Mouse (Mus musculus) liver, postnatal 0 days (tissue): ENCODE data around the gene Il23a. TPM values are rescaled to one million over a fixed set of nuclear protein-coding genes. Genes with fewer than 3 reads are reported as not detected.
"Not testable (repeated sequence)": the region's sequence is repeated elsewhere in the genome, so short reads cannot be mapped to it uniquely, and the experiment has no call there.

Experiments
- ATAC-seq: fragments of 200-750 bp; cut with Nextera tagmentation; 2 replicates; pipeline ENCODE4 v1.8.0; 2017; ENCODE audit warnings: mild to moderate bottlenecking, moderate library complexity
- DNase-seq: peaks from one replicate; pipeline ENCODE4 v3.0.0-alpha.2; 2016
- H3K27ac ChIP-seq: fragments of 300-500 bp; sonication (generic); 2 replicates; pipeline ENCODE4 v1.5.1; 2014; ENCODE audit warnings: antibody characterized with exemption, moderate library complexity, mild to moderate bottlenecking, low read depth
- H3K27me3 ChIP-seq: fragments of 300-500 bp; sonication (generic); 2 replicates; pipeline ENCODE4 v1.6.1; 2014; ENCODE audit warnings: low read length, control low read depth, mixed read lengths; ENCODE audit not compliant: insufficient read depth
- H3K36me3 ChIP-seq: fragments of 300-500 bp; sonication (generic); replicated peaks from 2 replicates; pipeline ENCODE4 v1.6.1; 2014; ENCODE audit warnings: mild to moderate bottlenecking, control low read depth, low read length, moderate library complexity, mixed read lengths; ENCODE audit not compliant: insufficient read depth
- H3K4me1 ChIP-seq: fragments of 300-500 bp; sonication (generic); 2 replicates; pipeline ENCODE4 v1.6.1; 2014; ENCODE audit warnings: antibody characterized with exemption, mild to moderate bottlenecking, control low read depth; ENCODE audit not compliant: insufficient read depth
- H3K4me2 ChIP-seq: fragments of 300-500 bp; sonication (generic); 2 replicates; pipeline ENCODE4 v1.6.1; 2014; ENCODE audit warnings: low read depth, mild to moderate bottlenecking, low read length, moderate library complexity, mixed read lengths
- H3K4me3 ChIP-seq: fragments of 300-500 bp; sonication (generic); 2 replicates; pipeline ENCODE4 v1.5.1; 2014; ENCODE audit warnings: low read depth, low read length
- H3K9ac ChIP-seq: fragments of 300-500 bp; sonication (generic); replicated peaks from 2 replicates; pipeline ENCODE4 v1.6.1; 2014; ENCODE audit warnings: mild to moderate bottlenecking, moderate library complexity
- H3K9me3 ChIP-seq: fragments of 300-500 bp; sonication (generic); 2 replicates; pipeline ENCODE4 v1.6.1; 2016; ENCODE audit warnings: mild to moderate bottlenecking, control low read depth, low read length, mixed read lengths
- CTCF ChIP-seq: sonication (generic); IDR thresholded peaks from 2 replicates; pipeline ENCODE4 v1.5.1; 2016; ENCODE audit warnings: antibody characterized with exemption, low read depth
- EP300 ChIP-seq: IDR thresholded peaks from 2 replicates; pipeline ENCODE4 v1.6.1; 2016; ENCODE audit warnings: antibody characterized with exemption, low read depth, mild to moderate bottlenecking
- WGBS: fragments of 180-500 bp; shearing (Covaris S2); extraction: QIAGEN DNeasy Blood & Tissue Kit; methylation state at CpG from one replicate; pipeline ENCODE4 v1.1.7; 2014; ENCODE audit not compliant: insufficient replicate concordance; 5-methylcytosine and 5-hydroxymethylcytosine counted together
- polyA plus RNA-seq: library from polyadenylated mRNA; unstranded; fragments of >200 nt; fragmentation: Nextera tagmentation; extraction: Ambion mirVana; gene quantifications from 2 replicates; pipeline ENCODE4 v1.2.1, GENCODE M21; 2015

Gene Il23a
- polyA plus RNA-seq, 1 experiment from 2014 or later, result not detected

DNA sequence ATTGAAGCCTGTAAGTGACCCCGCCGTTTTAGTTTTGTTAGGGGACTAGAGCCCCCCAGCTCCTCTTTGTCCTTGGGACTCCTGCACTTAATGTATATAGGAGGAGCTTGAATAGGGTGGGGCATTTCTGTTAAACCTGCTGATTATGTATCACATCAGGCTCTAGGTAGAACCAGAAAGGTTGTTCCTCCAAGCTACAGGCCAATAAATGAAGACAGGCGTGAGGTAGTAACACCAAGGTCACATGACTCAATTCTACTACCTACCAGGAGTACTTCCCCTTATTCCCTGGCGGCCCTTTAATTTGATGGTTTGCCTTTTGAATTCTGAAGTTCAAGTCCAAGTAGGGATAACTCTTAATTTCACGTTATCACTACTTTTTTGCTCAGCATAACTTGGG is 39.9 kb upstream of the Il23a start:
- Histone ChIP-seq H3K9ac (peak overlapping the region; percentile 86), H3K4me2 (peak overlapping the region; percentile 97), H3K4me1 (peaks cover 49% of the 10 kb centered on the region), H3K27ac (peak overlapping the region; percentile 98), H3K36me3 (peaks cover 3% of the 10 kb centered on the region; the same call in 1 of the 2 replicates), H3K9me3 (no peaks in the 10 kb centered on the region), H3K4me3 (peak overlapping the region; percentile 88), H3K27me3 (no peaks in the 10 kb centered on the region)
- no peak for TF ChIP-seq CTCF
- TF ChIP-seq EP300, result no peak
- DNase-seq (no peak), ATAC-seq (no peak)
- WGBS, result 10% methylated on average over 5 of the region's 5 CpGs

DNA sequence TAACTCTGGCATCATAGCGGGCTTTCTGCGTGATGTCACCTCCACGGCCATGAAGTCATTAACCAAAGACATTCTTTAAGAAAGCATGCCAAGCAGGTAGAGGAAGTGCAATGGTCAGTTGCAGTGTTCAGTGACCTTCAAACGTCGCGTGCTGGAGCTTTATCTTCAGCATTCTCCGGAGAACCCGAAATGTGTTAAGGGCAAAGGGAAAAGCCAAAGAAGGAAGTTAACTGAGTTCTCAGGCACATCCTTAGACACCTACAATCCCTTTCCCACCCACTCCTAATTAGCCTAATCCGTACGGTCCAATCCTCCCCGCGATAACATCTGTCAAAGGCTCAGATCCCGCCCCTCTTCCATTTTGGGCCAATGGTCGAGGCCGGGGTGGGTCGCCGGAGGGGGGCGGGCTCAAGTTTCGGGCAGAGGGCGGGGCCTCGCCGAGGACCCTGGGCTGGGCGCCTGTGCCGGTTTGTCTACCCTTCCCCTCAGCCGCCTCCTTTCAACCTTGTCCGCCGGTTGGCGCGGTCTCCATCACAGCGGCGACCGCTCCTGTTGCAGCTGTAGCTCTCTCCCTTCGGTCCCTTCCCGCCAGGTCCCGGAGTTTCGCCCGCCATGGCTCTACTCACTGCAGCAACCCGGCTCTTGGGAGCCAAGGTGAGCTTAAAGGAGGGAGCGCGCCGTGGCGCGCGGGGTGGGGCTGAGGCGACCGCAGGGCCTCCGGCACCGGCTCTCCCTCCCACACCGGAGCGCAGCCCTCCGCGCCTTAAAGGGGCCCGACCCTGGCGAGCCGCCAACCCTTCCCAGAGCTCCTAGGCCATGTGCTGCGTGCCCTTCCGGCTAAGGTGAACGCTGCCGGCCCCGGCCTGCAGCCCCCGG is 39.0 kb upstream of the Il23a start, which contains the start of gene Cs:
Gene Cs (plus strand): TSS at position 429 of the 876 bp plus-strand sequence.
- peak within 1 kb of the TSS; percentile 97 for H3K4me2 ChIP-seq
- H3K27ac ChIP-seq, result peak within 1 kb of the TSS; percentile 98
- peak within 1 kb of the TSS; percentile 86 for H3K9ac ChIP-seq
- H3K27me3 ChIP-seq, result no peaks in the 10 kb centered on the region
- DNase-seq, result peak; percentile 96
- ATAC-seq, result peak; percentile 91
- peak within 1 kb of the TSS; percentile 88 for H3K4me3 ChIP-seq
- peaks cover 43% of the 10 kb centered on the region for H3K4me1 ChIP-seq
- peaks cover 3% of the 10 kb centered on the region; the same call in 1 of the 2 replicates for H3K36me3 ChIP-seq
- TF ChIP-seq CTCF, result no peak
- TF ChIP-seq EP300, result peak; percentile 50; the same call in 1 of the 2 replicates
- under 1% methylated on average over 60 of the region's 61 CpGs for WGBS
- no peaks in the 10 kb centered on the region for H3K9me3 ChIP-seq

DNA sequence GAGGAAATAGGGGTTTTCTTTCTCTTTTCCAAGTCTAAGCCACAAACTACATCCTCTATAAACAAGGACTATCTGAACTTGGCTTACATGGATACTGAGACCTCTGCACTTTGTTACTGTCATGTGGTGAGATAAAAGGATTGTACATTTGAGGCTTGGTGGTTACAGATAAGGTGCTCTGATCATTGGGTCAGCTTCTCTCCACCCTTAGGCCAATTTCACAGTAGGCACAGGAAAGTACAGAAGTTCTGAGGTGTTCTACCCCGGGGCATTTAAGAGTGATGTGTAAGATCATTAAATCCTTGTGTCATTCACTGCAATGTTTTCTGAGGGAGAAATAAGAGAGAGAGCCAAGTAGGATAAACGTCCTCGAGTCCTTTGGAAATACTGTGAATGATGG is 38.0 kb upstream of the Il23a start:
- Histone ChIP-seq H3K27ac (peak overlapping the region; percentile 98), H3K27me3 (no peaks in the 10 kb centered on the region), H3K9ac (peak overlapping the region; percentile 86), H3K36me3 (no peaks in the 10 kb centered on the region), H3K4me2 (peak overlapping the region; percentile 97), H3K4me3 (peak overlapping the region; percentile 88), H3K9me3 (no peaks in the 10 kb centered on the region), H3K4me1 (peaks cover 43% of the 10 kb centered on the region)
- 34% methylated on average over 3 of the region's 3 CpGs for WGBS
- peak; percentile 85 for TF ChIP-seq EP300
- no peak for TF ChIP-seq CTCF
- DNase-seq, result no peak
- peak; percentile 7; the same call in 1 of the 2 replicates for ATAC-seq

DNA sequence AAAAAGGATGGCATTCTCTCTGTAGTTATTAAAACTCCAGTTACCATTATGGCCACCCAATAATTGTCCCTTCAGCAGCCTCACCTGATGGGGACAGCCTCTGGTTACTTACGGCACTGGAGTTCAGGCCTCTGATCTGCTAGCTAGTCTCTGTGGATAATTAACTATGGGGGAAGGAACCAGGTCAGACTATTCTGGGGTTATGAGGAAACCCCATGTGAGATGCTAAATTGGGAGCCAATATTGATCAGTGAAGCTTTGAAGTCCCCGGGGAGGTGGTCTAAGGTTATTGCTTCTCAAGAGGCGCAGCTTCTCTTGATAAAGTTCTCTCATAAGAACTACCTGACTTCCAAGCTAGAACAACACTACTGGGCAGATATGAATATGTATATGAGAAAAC is 37.6 kb upstream of the Il23a start:
- TF ChIP-seq CTCF (no peak), EP300 (no peak)
- Histone ChIP-seq H3K4me2 (peak overlapping the region; percentile 97), H3K4me1 (peaks cover 44% of the 10 kb centered on the region), H3K9ac (peak overlapping the region; percentile 86; the same call in 1 of the 2 replicates), H3K27ac (peak overlapping the region; percentile 98), H3K27me3 (no peaks in the 10 kb centered on the region), H3K4me3 (no peak overlapping the region), H3K9me3 (no peaks in the 10 kb centered on the region), H3K36me3 (no peaks in the 10 kb centered on the region)
- DNase-seq (peak; percentile 21), ATAC-seq (peak; percentile 33)
- WGBS, result 61% methylated on average over 3 of the region's 3 CpGs

DNA sequence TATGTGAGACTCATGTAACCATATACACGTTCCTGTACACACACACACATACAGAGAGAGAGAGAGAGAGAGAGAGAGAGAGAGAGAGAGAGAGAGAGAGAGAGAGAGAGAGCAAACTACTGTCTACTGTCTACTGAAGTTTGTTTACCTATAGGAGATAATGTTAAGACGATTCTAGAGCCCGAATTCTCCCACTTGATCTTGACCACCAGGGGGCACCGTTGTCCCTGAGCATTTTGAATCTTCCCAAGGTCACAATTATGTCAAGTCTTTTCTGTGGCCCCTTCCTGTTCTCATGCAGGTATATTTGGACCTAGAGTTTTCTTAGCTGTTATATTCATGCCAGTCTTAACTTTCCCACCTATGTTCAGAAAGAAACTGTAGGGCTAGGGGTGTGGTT is 37.0 kb upstream of the Il23a start:
- H3K4me2 ChIP-seq, result peak overlapping the region; percentile 97

DNA sequence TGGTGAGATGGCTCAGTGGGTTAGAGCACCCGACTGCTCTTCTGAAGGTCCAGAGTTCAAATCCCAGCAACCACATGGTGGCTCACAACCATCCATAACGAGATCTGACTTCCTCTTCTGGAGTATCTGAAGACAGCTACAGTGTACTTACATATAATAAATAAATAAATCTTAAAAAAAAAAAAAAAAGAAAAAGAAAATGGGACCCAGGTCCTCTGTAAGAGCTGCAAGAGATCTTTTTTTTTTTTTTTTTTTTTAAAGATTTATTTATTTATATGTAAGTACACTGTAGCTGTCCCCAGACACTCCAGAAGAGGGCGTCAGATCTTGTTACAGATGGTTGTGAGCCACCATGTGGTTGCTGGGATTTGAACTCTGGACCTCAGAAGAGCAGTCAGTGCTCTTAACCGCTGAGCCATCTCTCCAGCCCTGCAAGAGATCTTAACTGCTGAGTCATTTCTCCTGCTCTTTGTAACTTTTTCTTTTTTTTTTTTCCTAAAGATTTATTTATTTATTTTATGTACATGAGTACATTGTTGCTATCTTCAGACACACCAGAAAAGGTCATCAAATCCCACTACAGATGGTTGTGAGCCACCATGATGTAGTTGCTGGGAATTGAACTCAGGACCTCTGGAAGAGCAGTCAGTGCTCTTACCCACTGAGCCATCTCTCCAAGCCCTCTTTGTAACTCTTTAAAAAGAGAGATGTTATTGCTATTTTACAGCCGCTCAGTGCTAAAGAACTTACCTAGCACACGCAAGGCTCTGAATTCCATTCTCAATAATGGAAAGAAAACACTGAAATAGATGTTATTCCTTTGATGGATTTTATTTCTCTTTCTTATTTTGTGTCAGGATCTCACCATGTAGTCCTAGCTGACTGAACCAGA is 34.1 kb upstream of the Il23a start:
- ATAC-seq, H3K36me3 ChIP-seq, DNase-seq, H3K4me2 ChIP-seq, H3K27me3 ChIP-seq, H3K27ac ChIP-seq, H3K9ac ChIP-seq, H3K4me3 ChIP-seq, H3K9me3 ChIP-seq: not testable (repeated sequence)
- WGBS, result 68% methylated on average over 5 of the region's 6 CpGs
- peaks cover 18% of the 10 kb centered on the region for H3K4me1 ChIP-seq

More for the DNA sequence above, 37.0 kb upstream of the Il23a start:
- Histone ChIP-seq H3K36me3 (no peaks in the 10 kb centered on the region), H3K4me1 (peaks cover 41% of the 10 kb centered on the region), H3K27ac (peak overlapping the region; percentile 98), H3K27me3 (no peaks in the 10 kb centered on the region), H3K4me3 (no peak overlapping the region), H3K9me3 (no peaks in the 10 kb centered on the region), H3K9ac (0 out of 2 replicates have a peak overlapping the region, but pooled peaks have one; percentile 86)
- peak; percentile 89 for DNase-seq
- no peak for ATAC-seq
- 1% methylated on average over 4 of the region's 4 CpGs for WGBS
- TF ChIP-seq EP300 (peak; percentile 30; the same call in 1 of the 2 replicates), CTCF (peak; percentile 95)
